21 mouse cellular contexts compared by ENCODE assay signal in genomic region chr17:31505013-31505412, GRCm38 (mm10). TPM values are rescaled to one million over a fixed set of nuclear protein-coding genes. Genes with fewer than 3 reads are reported as not detected.
A peak's percentile ranks its signal among the peaks of the same experiment; 100 is the strongest.
DNase-seq lines count a peak whose midpoint lies in the region; ATAC-seq and TF ChIP-seq lines count a peak whose summit lies in the region.
"Had no signal": no experiment of that assay in that cellular context is flagged by ENCODE, and none has a peak within 500 bp of the region (broad histone marks: within the 10 kb centered on the region; RNA-seq: fewer than 3 reads in every experiment).

No protein-coding gene starts in this region.

- no peaks in the 10 kb centered on the region for H3K27me3 ChIP-seq in midbrain, embryonic 10.5 days (ENCODE audit: low read depth, poor library complexity, severe bottlenecking)
- H3K27me3 ChIP-seq in midbrain, postnatal 0 days (ENCODE audit: insufficient read depth, low read length), result no peaks in the 10 kb centered on the region
- no peaks in the 10 kb centered on the region for H3K27me3 ChIP-seq in limb, embryonic 10.5 days (ENCODE audit: low read depth, poor library complexity, severe bottlenecking)
- H3K27me3 ChIP-seq: forebrain, embryonic 13.5 days; hindbrain, embryonic 12.5 days; limb, embryonic 13.5 days; neural tube, embryonic 15.5 days had no signal

- no peak overlapping the region for H3K9ac ChIP-seq in midbrain, postnatal 0 days (replicated peaks; ENCODE audit: low read length, poor library complexity, severe bottlenecking)
- H3K9ac ChIP-seq: forebrain, embryonic 13.5 days; hindbrain, embryonic 12.5 days; limb, embryonic 13.5 days; neural tube, embryonic 15.5 days had no signal

- peaks cover 15% of the 10 kb centered on the region for H3K4me1 ChIP-seq in midbrain, embryonic 10.5 days
- H3K4me1 ChIP-seq in midbrain, postnatal 0 days (ENCODE audit: insufficient read depth, low read length), result no peaks in the 10 kb centered on the region
- no peaks in the 10 kb centered on the region for H3K4me1 ChIP-seq in limb, embryonic 10.5 days
- H3K4me1 ChIP-seq: limb, embryonic 13.5 days; neural tube, embryonic 15.5 days had no signal

- H3K27ac ChIP-seq in midbrain, embryonic 10.5 days (replicated peaks), result peak overlapping the region; percentile 42; the same call in 1 of the 2 replicates
- no peak overlapping the region for H3K27ac ChIP-seq in midbrain, postnatal 0 days (ENCODE audit: low read depth, low read length)
- no peak overlapping the region for H3K27ac ChIP-seq in limb, embryonic 10.5 days
- H3K27ac ChIP-seq: forebrain, embryonic 13.5 days; heart, adult 2 months; hindbrain, embryonic 12.5 days; left cerebral cortex, adult 2 months; limb, embryonic 13.5 days; neural tube, embryonic 15.5 days had no signal

- H3K9me3 ChIP-seq in midbrain, embryonic 10.5 days (replicated peaks), result no peaks in the 10 kb centered on the region
- no peaks in the 10 kb centered on the region for H3K9me3 ChIP-seq in midbrain, postnatal 0 days (ENCODE audit: low read length)
- no peaks in the 10 kb centered on the region for H3K9me3 ChIP-seq in limb, embryonic 10.5 days (replicated peaks)
- H3K9me3 ChIP-seq: forebrain, embryonic 13.5 days; hindbrain, embryonic 12.5 days; limb, embryonic 13.5 days; neural tube, embryonic 15.5 days had no signal

- TF ChIP-seq CTCF in midbrain, postnatal 0 days (IDR thresholded peaks at IDR 0.05), result no peak

- no peak for ATAC-seq in midbrain, postnatal 0 days (ENCODE audit: low FRiP score)
- ATAC-seq: activated CD4-positive, CD25-positive, alpha-beta regulatory T cell, adult 4 months; CD4-positive, CD25-positive, alpha-beta regulatory T cell, adult 4 months; forebrain, embryonic 13.5 days; inflammation-experienced regulatory T-cells, adult 6 months had no signal

- H3K4me3 ChIP-seq in midbrain, embryonic 10.5 days, result no peak overlapping the region
- no peak overlapping the region for H3K4me3 ChIP-seq in midbrain, postnatal 0 days (ENCODE audit: low read depth, low read length)
- no peak overlapping the region for H3K4me3 ChIP-seq in limb, embryonic 10.5 days
- H3K4me3 ChIP-seq: forebrain, embryonic 13.5 days; heart, adult 2 months; hindbrain, embryonic 12.5 days; left cerebral cortex, adult 2 months; limb, embryonic 13.5 days; neural tube, embryonic 15.5 days had no signal

- peaks cover 99% of the 10 kb centered on the region for H3K36me3 ChIP-seq in midbrain, embryonic 10.5 days
- H3K36me3 ChIP-seq in midbrain, postnatal 0 days (ENCODE audit: insufficient read depth, low read length), result peaks cover 56% of the 10 kb centered on the region
- peaks cover 100% of the 10 kb centered on the region for H3K36me3 ChIP-seq in limb, embryonic 10.5 days

- DNase-seq in cerebellum, adult 11-12 months, result peak; percentile 6
- DNase-seq in cerebellum, postnatal 14 days, result no peak
- DNase-seq in midbrain, embryonic 10.5 days (ENCODE audit: low spot score), result no peak
- no peak for DNase-seq in midbrain, postnatal 0 days (ENCODE audit: low spot score)
- peak; percentile 95 for DNase-seq in kidney, adult 9 months
- peak; percentile 83 to 92 for DNase-seq in kidney, postnatal 36 days
- DNase-seq in urinary bladder, adult 2 months (ENCODE audit: low spot score), result no peak
- DNase-seq in limb, embryonic 10.5 days (ENCODE audit: low spot score), result no peak
- DNase-seq: cerebellum, adult 9-10 months; heart, adult 2 months; heart, postnatal 10 days; lung, postnatal 10 days; thymus, adult 18-20 months had no signal

- WGBS in midbrain, embryonic 10.5 days, result 62% methylated on average over 5 of the region's 5 CpGs
- WGBS in midbrain, postnatal 0 days, result 48% methylated on average over 5 of the region's 5 CpGs
- 89% methylated on average over 5 of the region's 5 CpGs for WGBS in limb, embryonic 10.5 days

- H3K4me2 ChIP-seq in midbrain, postnatal 0 days (ENCODE audit: low read depth, low read length, poor library complexity, severe bottlenecking), result no peak overlapping the region
- H3K4me2 ChIP-seq: forebrain, embryonic 13.5 days; hindbrain, embryonic 12.5 days; limb, embryonic 13.5 days; neural tube, embryonic 15.5 days had no signal

RNA-seq across cellular contexts. Expression of gene Wdr4, which starts 14.8 kb away (rescaled TPM):
- 70.2 and 76.7 TPM in 2 replicates for polyA plus RNA-seq in midbrain, embryonic 10.5 days (2016; fragmentation: Nextera tagmentation; extraction: Ambion mirVana)
- 66.0 and 66.8 TPM in 2 replicates for total RNA-seq in midbrain, postnatal 0 days (2014; rRNA removed)
- 27.0 and 29.3 TPM in 2 replicates for polyA plus RNA-seq in midbrain, postnatal 0 days (2015; fragmentation: Nextera tagmentation; extraction: Ambion mirVana)
- polyA plus RNA-seq in urinary bladder, adult 2 months (2012; rRNA removed), result 20.5 and 26.7 TPM in 2 replicates
- polyA plus RNA-seq in limb, embryonic 10.5 days (2016; fragmentation: Nextera tagmentation; extraction: Ambion mirVana), result 69.5 and 73.2 TPM in 2 replicates

RNA-seq across cellular contexts. Expression of gene Ndufv3, which starts 14.9 kb away (rescaled TPM):
- 249 and 258 TPM in 2 replicates for polyA plus RNA-seq in midbrain, embryonic 10.5 days (2016; fragmentation: Nextera tagmentation; extraction: Ambion mirVana)
- 221 and 257 TPM in 2 replicates for total RNA-seq in midbrain, postnatal 0 days (2014; rRNA removed)
- polyA plus RNA-seq in midbrain, postnatal 0 days (2015; fragmentation: Nextera tagmentation; extraction: Ambion mirVana), result 513 and 552 TPM in 2 replicates
- polyA plus RNA-seq in urinary bladder, adult 2 months (2012; rRNA removed), result 219 and 221 TPM in 2 replicates
- polyA plus RNA-seq in limb, embryonic 10.5 days (2016; fragmentation: Nextera tagmentation; extraction: Ambion mirVana), result 201 and 213 TPM in 2 replicates

RNA-seq across cellular contexts. Expression of gene Pknox1, which starts 59.5 kb away (rescaled TPM):
- polyA plus RNA-seq in midbrain, embryonic 10.5 days (2016; fragmentation: Nextera tagmentation; extraction: Ambion mirVana), result 17.5 and 18.0 TPM in 2 replicates
- 18.3 and 22.7 TPM in 2 replicates for total RNA-seq in midbrain, postnatal 0 days (2014; rRNA removed)
- polyA plus RNA-seq in midbrain, postnatal 0 days (2015; fragmentation: Nextera tagmentation; extraction: Ambion mirVana), result 14.3 and 14.9 TPM in 2 replicates
- polyA plus RNA-seq in urinary bladder, adult 2 months (2012; rRNA removed), result 21.4 and 23.1 TPM in 2 replicates
- 37.6 and 40.2 TPM in 2 replicates for polyA plus RNA-seq in limb, embryonic 10.5 days (2016; fragmentation: Nextera tagmentation; extraction: Ambion mirVana)

Comparison
In these comparisons a context has a peak if more than half of its experiments do, and no peak if none do; other contexts are left out.
1. DNase-seq: peak in cerebellum, adult 11-12 months (single experiment), kidney, adult 9 months (single experiment) and kidney, postnatal 36 days (2 of 2); none in cerebellum, postnatal 14 days (0 of 2), midbrain, embryonic 10.5 days (single experiment), midbrain, postnatal 0 days (single experiment), urinary bladder, adult 2 months (single experiment) and limb, embryonic 10.5 days (single experiment).